Mouse (Mus musculus) thymus, postnatal 36 days (tissue): ENCODE data around the gene 1810062G17Rik.

ENCODE experiments used
- DNase-seq, 2 experiments: peaks; one replicate each; pipeline ENCODE4 v3.0.0; 2022; ENCODE audit warnings: mixed read lengths in 2 of 2

1810062G17Rik gene

DNA sequence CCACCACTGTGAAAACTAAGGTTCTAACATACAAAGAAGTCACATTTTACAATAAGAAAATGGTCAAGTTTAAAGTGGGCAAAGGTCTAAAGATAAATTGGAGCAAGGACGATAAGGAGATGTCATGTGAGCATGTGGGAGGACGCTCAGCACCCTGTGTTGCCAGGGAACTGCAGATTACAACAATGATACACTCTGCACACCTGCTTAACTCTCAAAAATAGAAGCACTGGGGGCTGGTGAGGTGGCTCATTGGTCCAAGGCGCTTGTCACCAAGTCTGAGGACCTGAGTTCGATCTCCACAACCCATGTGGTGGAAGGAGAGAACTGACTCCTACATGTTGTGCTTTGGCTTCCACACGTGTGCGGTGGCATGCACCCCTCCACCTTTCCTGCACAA, 35.8 kb downstream of the 1810062G17Rik start:
- DNase-seq, result no peak

DNA sequence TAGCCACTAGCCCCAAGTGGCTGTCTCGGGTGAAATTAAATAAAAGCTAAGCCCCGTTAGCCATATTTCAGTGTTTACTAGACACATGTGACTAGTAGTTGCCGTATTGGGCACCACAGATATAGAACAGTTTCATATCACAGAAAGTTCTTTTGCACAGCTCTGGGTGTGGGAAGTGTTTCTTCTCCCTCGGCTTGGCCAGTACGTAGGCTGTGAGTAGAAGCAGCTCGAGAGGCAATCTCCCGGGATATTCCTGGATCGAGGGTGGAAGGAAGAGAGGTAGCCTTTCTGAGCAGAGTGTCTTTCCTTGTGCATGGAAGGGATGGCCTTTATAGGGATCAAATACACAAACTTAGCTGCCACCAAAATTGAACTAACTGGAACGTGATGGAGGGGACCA, 40.5 kb downstream of the 1810062G17Rik start:
- DNase-seq, result no peak

DNA sequence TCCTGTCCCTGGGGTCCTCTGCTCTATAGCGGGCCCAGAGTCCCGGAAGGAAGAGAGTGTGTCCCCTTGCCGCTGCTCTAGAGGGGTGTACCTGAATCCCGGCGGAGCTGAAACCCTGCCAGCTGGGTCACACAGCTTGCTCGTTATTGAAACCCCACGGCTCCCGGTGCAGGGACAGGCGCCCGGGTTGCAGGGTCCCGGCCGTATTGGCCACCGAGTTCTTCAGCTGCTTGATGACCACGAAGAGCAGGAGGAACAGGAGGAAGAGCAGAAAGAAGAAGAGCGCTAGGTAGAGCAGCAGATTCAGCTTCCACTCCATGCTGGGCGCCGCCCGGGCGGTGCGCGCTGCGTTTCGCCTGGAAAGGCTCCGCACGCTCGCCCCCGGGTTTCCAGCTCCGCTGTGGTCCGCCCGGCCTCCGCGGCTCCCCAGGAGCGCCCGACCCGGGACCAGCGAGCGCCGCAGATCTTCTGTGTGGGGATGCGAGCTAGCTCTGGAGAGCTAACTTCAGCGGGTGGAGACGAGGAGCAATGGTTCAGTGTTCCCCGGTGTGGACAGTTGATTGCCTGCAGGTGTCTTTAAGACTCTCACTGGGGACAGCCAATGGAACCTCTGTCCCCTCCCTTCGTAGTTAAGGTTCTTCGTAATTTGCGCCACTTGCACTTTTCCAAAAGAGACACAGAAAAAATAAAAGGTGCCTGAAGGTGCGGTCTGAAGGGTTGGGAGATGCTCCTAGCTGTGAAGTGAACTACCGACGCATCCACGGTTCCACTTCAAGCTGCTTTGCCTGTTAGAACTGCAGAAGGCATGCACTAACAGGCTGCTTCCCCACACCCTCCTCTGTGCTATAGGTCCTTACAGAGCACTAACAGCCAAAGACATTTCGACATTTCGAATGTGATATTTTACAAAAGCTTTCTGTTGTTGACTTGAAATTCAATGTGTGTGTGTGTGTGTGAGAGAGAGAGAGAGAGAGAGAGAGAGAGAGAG, 45.6 kb downstream of the 1810062G17Rik start, which contains the start of gene Gm11549:
TSS of gene Gm11549 (minus strand) at position 741 of the 988 bp plus-strand sequence.
- DNase-seq, result no peak

DNA sequence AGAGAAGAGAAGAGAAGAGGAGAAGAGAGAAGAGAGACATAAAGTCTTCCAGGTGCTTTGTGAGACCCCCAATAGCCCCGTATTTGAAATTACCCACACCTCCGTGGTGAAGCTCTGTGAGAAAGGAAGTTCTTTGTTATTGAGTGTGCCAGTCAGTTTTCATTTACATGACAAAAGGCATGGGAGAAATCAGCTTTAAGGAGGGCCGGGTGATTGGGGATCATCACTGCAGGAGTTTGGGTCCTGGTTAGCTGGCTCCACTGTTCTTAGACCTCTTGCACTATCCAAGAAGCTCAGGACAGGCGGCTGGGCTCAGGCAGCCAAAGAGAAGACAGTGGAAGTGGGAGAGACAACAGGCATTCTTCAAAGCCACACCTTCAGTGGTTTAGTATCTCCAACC, 46.4 kb downstream of the 1810062G17Rik start:
- no peak for DNase-seq

DNA sequence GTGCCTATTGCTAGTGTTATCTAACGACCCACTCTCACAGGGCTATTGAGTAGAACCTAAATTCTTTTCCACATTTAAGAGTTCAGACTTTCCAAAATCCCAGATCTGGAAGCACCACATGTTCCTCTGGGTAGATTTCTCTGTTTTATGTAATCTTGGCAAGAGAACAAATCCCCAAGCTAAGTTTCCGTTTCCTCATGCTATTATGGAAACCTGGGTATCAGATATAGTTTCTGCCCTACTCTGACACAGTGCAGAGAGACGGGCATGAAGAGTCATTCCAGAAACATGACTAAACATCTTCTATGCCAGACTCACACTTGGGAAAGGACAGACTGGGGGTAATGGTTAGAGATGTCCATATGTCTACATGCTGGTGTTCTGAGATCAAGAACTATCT, 48.7 kb downstream of the 1810062G17Rik start:
- no peak for DNase-seq

DNA sequence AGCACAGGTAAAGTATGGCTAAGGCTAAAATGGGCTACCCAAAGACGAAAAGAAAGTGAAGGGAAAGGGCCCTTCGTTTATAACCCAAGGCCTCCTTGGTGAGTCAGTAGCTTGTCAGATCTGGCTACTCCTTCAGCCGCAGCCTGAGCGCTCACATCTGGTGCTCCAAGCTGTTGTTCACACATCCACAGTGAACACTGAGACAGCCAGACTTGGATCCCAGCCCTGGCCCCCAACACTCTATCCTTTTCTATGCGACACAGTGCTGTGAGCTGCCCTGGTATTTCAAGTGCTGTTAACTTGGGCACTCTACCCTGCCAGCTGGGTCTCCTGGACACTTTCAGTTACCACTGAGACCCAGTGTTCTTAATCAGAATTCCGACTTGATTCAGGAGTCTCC, 54.6 kb downstream of the 1810062G17Rik start:
- DNase-seq, result no peak

DNA sequence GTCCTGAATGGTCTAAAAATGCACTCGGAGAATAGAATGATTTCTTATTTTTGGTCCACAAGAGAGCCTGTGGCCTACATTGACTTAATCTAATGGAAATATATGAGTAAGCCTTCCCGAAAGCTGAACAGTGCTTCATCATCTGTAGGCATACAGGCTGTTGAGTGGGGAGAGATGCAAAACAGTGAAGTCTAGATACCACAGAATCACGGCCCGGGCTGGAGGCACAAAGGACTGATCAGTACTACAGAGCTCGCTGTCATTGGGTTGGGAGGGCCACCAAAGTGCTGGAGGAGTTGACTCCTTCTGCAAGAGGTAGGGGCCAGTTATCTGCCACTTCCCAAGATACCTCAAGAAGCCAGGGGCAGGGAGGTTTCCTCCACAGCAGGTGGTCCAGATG, 55.0 kb downstream of the 1810062G17Rik start:
- DNase-seq, result no peak

DNA sequence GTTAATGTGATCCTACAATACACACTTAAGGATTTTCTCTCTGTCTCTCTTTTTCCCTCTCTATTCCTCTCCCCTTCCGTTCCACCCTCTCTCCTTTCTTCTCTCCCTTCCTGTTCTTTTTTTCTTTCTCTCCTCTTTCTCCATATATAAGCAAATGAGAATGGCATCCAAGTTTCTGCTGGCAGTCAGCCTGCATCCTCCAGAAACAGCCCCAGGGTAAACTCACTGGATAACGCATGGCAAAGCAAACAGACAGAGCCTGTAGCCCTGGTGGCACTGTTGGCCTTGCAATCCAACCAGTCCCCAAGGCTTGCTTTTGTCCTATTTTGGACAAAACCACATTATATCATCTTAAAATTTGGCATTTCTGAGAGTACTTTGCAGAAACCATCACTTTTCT, 55.5 kb downstream of the 1810062G17Rik start:
- no peak for DNase-seq
